Mouse (Mus musculus) embryo, embryonic 11 days (tissue): ENCODE measurements at regions not wholly inside any gene's neighbourhood (a gene's known extent, or its start where the extent isn't known, plus 50 kb on each side); places are given as distances from the start of the nearest gene placed in this dataset.
"Not testable (repeated sequence)": the region's sequence is repeated elsewhere in the genome, so short reads cannot be mapped to it uniquely, and the experiment has no call there.

ENCODE experiments used
- DNase-seq: peaks from one replicate; pipeline ENCODE4 v3.0.0-alpha.2; 2015

DNA sequence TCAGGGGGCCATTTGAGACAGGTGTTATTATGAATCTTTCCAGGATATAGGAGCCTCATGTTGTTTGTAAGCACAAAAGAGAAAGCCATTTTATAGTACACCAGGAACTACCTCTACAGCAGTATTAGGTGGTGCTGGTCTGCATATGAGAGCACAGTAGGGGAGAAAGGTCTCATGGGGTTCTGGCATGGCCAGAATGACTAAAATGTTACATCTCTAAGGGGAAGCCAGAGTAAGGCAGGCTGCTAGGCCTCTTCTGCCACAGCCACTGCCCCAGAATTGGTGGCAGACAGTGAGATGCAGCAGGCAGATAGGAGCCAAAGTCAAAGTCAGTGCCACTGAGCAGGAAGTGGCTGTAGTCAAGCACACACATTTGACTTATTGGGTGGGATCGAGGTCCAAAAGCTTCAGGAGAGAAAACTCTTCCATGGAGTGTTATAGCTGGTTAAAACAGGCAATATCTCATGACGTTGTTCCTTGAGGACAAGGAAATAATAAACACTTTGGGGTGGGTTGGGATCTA, 147.2 kb downstream of the Hira start:
- DNase-seq: no peak

- no peak for DNase-seq
Measured at GRCm38 (mm10) chr16:19025227-19025932, 148.5 kb downstream of the Hira start.

- DNase-seq: no peak
Measured at GRCm38 (mm10) chr16:19027096-19027495, 150.3 kb downstream of the Hira start.

GRCm38 (mm10) chr16:19032582-19032981, 155.7 kb downstream of the Hira start:
- no peak for DNase-seq

DNA sequence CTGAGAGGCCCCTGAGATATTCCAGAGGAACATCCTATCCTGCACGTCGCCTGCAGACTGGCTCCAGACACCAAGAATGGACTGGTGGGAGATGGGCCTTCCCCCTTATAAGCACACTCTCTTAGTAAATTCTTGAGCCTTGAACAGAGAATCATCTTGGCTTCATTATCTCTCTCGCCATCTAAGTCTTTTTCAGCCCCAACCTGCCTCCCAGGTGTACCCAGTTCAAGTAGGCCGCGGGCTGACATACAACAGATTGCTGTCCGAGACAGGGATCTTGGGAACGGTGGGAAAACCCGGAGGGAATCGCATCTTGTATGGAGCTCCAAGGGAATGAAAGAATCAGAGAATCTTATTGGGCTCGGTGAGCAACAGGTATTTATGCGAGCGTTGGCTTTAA, 158.9 kb downstream of the Hira start:
- DNase-seq: no peak

DNA sequence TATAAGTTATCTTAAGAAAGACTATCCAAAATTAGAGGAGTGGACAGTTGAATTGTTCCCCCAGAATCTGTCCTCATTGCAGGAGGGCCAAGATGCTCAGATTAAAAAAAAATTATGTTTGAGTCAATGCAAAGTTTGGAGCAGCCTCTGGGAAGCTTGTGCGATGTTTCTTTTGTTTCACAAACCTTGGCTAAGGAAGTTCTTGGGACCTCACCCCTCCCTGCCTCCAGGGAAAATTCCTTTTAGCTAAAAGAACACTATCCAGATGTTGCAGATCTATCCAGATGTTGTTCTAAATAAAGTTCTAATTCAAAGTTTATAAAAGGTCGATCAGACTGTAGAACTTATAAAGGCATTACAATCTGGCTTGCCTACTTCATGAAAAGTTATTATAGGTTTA, 160.8 kb downstream of the Hira start:
- no peak for DNase-seq

DNA sequence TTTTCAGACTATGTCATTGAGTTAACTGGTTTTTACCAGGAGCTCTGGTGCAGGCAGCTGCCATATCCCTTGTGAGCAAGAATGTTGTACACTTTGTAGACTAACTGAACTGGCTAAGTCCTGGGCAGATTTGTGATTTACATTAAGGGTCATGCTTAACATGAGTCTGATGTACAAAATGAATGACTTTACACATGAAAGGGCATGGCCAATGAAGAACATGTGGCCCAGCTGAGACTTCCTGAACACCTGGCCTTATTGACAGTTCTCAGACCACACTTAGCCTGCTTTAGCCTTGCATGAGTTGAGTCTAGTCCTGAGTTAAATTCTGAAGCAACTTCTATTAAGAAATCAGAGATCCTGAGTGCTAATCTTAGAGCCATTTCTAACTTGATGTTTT, 176.0 kb downstream of the Hira start:
- no peak for DNase-seq

DNA sequence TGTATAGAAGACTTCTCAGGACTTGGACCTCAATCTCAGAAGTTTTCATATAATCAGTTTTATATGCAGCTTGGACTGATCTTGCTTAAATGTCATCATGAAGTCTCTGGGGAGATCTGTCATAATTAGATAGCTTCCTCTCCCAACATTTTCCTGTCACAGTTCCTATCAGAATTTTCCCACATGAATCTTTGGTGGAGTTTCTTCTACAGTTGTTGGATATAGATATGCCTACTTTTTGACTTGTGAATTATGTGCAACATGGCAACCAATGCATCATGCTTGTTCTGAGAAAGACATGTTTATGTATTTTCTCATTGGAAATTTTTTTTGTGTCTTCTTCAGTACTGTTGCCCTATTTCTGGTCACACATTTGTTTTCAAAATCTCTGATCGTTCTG, 183.5 kb downstream of the Hira start:
- DNase-seq: no peak

DNA sequence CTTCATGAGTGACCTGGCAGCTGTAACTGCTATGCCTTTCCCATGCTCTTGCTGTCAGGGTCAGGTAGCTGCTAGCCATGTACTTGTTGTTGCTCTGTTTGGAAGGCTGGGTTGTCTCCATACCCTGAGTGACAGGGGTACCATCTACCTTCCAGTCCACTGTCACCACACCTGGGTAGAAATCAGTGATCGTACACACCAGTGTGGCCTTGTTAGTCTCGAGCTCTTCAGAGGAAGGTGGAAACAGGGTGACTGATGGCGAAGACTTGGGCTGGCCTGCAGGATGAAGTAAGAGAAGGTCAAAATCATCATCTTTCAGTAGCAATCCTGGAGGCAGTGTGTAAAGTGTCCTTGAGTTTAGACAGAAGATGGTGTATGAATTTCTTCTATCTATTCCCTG, 185.0 kb downstream of the Hira start:
- no peak for DNase-seq

- no peak for DNase-seq
Measured at GRCm38 (mm10) chr16:19062557-19063400, 185.9 kb downstream of the Hira start.

GRCm38 (mm10) chr16:19063401-19063762, 186.5 kb downstream of the Hira start:
- DNase-seq: no peak

GRCm38 (mm10) chr16:19064397-19064796, 187.6 kb downstream of the Hira start:
- DNase-seq: no peak

DNA sequence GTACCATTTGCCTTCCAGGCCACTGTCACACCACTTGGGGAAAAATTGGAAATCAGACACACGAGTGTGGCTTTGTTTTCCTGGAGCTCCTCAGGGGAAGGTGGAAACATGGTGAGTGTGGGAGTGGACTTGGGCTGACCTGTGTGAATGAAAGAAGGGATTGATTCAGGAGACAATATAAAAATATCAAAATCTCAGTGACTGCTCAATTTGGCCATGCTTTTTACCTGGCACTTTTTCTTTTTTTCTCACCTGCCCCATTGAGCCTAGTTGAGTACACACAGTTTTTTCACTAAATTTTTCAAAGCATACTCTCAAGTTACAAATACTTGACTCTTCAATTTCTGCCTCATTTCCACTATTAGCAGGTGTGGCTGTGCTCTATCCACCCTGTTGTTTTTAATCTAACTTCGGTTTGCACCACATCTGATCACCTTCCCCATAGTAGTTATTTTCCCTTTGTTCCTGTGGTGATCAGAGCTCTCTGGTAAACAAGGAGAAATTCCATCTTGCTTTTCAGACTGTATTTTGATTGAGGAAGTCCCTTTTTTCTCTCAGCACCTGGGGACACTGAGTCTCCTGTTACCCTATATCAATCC, 188.8 kb downstream of the Hira start:
- no peak for DNase-seq

GRCm38 (mm10) chr16:19066700-19067310, 190.0 kb downstream of the Hira start:
- no peak for DNase-seq

DNA sequence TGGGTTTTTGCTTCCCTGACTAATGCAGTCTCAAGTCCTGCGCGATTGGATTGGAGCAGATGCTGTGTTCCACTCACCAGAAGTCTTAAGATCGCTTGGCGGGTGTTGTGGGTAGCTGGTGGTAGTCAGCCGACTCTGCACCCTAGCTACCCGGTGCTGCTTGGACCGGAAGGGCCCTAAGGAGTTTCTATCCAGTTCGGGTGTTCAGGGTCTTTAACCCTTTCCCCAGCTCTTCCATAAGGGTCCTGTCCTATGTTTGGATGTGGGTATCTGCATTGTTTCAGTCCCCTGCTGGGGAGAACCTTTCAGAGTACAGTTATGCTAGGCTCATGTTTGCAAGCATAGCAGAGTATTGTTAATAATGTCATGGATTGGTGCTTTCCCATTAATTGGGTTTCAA, 206.7 kb downstream of the Hira start:
- DNase-seq: not testable (repeated sequence)

- DNase-seq: peak; percentile 32
Measured at GRCm38 (mm10) chr16:19087914-19088313, 211.1 kb downstream of the Hira start.
